Mouse (Mus musculus): ENCODE measurements around the gene Fundc2.

Gene Fundc2

GRCm38 (mm10) chrX:75382195-75382771 lies at the start of gene Fundc2, which contains the start of gene F8:
Gene Fundc2 (plus strand): TSS chrX:75382399.
Gene F8 (minus strand): TSS chrX:75382615.
- DNase-seq (ENCODE audit: low spot score) = peak; percentile 50

DNA sequence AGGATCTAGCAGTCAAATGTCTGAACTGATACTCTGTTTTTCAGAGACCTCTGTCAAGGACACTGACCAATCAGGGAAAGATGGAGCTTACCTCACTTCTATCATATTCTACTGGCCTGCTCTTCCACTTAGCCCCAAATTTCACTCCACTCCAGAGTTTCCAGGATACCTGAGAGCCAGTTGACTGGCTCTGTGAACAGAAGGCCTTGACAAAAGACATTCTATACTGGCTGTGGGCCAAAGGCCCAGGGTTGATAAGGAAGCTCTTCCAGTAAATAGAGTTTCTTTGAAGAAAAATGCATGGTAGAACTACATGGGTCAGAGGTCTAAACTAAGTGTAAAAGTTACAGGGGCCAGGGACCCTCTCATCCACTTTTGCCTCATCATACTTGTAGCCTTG lies 12.0 kb upstream of the Fundc2 start:
- peak; percentile 7 for DNase-seq (ENCODE audit: low spot score)

DNA sequence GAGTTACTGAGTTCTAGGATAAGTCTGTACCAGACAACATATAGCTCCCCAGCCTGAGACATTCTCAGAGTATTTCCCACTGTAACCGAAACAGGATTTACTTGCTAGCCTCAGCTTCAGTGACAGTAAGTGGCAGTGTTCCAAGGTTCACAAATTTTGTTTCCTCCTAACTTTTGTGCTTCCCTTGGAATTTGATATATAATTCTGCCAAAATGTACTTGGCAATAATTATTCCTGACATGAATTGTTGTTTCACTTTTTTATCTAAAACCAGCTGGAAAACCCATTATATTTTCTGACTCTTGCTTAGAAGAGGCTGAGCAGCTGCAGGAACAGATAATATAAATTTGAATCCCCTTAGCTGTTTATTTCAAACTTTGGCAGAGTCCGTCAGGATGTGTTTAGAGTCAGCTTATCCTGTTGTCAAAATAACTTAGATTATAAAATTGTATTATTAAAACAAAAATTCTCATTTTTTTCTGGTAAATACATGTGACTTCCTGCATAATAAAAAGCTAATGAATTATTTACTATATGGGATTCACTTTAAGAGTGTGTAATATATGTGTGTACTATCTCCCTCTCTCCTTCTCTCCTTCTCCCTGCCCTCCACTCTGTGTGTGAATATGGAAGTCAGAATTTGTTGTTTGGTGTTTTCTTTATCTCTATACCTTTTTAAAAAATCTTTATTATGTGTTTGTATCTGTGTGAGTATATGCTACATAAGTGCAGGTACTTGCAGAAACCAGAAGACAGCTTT lies 9.4 kb upstream of the Fundc2 start:
- no peak for DNase-seq (ENCODE audit: low spot score)

- no peak for DNase-seq (ENCODE audit: low spot score)
Measured at GRCm38 (mm10) chrX:75376815-75377214, 5.4 kb upstream of the Fundc2 start.

GRCm38 (mm10) chrX:75381176-75381575 lies 1.0 kb upstream of the Fundc2 start:
- no peak for DNase-seq (ENCODE audit: low spot score)

GRCm38 (mm10) chrX:75381699-75382098 lies 500 bp upstream of the Fundc2 start:
- no peak for DNase-seq (ENCODE audit: low spot score)

DNA sequence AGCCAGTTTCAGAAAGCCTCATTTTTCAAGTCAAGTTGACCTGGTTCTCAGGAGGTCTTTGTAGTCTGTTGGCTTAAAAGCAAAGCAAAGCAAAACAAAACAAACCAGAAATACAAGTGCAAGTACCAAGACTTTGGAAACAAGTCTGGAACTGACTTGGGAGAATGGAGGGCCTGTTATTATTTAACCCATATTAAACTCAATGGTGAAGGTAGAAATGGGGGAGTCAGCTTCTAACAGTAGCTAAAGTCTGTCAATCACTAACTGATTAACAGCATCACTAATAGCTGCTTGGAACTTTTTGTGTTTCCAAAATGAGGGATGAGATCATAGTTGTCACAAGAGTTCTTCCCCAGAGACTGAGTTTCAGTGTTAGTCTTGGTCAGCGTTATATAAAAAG lies 17.3 kb downstream of the Fundc2 start:
- DNase-seq (ENCODE audit: low spot score) = no peak

GRCm38 (mm10) chrX:75402668-75403067 lies 20.5 kb downstream of the Fundc2 start:
- no peak for DNase-seq (ENCODE audit: low spot score)

- no peak for DNase-seq (ENCODE audit: low spot score)
Measured at GRCm38 (mm10) chrX:75403350-75403749, 21.2 kb downstream of the Fundc2 start.

DNA sequence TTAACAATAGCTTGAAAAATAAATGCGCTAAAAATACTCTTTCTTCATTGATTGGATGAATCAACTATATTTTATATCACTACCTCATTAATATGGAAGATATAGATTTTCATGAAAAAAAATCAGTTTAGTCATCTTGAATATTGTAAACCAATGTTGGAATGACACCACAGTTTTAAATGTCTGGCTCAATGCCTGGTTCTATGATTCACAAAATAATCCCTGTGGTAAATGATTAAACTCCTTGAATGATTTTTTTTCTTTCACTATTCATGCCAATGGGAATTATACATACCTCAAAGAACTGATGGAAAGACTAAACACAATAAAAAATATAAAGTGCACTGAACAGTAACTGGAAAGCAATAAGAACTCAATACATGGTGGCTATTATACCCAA lies 27.5 kb downstream of the Fundc2 start:
- no peak for DNase-seq (ENCODE audit: low spot score)

- DNase-seq (ENCODE audit: low spot score) = peak; percentile 88
Measured at GRCm38 (mm10) chrX:75415936-75416785, 34.0 kb downstream of the Fundc2 start, which contains the start of the genes Cmc4, Mtcp1 and Brcc3. Gene Cmc4 (minus strand): TSS chrX:75416584. Gene Mtcp1 (minus strand): TSS chrX:75416588. Gene Brcc3 (plus strand): TSS chrX:75416628.
